Mouse (Mus musculus): ENCODE measurements around the gene Cep164. TPM values are rescaled to one million over a fixed set of nuclear protein-coding genes. Genes with fewer than 3 reads are reported as not detected.

Gene Cep164
- polyA plus RNA-seq, 1 experiment from 2014 or later, result 12.9 TPM

DNA sequence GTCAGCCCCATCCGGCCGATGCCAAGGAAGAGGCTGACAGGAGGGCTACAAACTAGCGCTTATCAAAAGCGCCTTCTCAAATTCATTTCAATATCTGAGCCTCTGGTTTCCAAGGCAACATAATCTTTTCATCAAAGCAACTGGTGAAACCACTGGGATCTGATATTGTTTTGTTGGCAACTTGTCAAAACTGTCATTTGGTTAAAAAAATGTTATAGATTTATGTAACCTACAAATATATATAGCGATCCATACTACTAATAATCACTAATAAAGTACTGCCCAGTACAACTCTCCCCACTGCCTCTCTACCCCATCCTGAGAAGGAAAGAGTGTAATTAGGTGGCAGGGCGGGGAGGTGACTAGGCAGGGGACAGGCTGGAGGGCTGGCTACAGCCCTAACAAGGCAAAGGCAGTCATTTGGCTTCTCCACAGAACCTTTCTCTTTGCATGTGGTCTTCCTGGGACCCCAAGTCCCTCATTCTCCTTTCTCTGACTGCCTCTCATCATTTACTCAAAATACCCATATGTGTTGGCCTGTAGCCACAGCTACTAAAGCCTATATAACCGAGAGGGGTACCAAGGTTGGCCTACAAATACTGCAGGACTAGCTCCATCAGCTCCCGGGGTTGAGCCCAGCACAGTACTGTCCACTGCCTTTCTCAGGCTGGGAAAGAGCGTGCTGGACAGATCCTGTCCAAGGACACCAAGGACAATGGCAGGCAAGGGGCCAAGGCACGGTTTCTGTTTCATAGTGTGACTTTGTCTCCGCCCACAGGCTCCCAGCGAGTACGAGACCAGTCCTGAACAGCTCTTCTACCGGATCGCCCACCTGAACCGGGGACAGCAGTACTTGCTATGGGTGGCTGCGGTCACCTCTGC lies 88.5 kb downstream of the Cep164 start:
- 59% methylated on average over 17 of the region's 17 CpGs for WGBS
- Histone ChIP-seq H3K9ac (replicated peaks) (no peak overlapping the region), H3K9me3 (replicated peaks) (no peaks in the 10 kb centered on the region), H3K4me3 (replicated peaks) (no peak overlapping the region), H3K27me3 (replicated peaks) (0 out of 2 replicates have a peak, but pooled peaks cover 6% of the 10 kb centered on the region), H3K27ac (replicated peaks) (peak overlapping the region; percentile 60; the same call in 1 of the 2 replicates), H3K36me3 (no peaks in the 10 kb centered on the region; the same call in 1 of the 2 replicates), H3K4me1 (peaks cover 19% of the 10 kb centered on the region), H3K4me2 (no peak overlapping the region)
- ATAC-seq (ENCODE audit: low FRiP score), result peak; percentile 40; the same call in 1 of the 2 replicates

DNA sequence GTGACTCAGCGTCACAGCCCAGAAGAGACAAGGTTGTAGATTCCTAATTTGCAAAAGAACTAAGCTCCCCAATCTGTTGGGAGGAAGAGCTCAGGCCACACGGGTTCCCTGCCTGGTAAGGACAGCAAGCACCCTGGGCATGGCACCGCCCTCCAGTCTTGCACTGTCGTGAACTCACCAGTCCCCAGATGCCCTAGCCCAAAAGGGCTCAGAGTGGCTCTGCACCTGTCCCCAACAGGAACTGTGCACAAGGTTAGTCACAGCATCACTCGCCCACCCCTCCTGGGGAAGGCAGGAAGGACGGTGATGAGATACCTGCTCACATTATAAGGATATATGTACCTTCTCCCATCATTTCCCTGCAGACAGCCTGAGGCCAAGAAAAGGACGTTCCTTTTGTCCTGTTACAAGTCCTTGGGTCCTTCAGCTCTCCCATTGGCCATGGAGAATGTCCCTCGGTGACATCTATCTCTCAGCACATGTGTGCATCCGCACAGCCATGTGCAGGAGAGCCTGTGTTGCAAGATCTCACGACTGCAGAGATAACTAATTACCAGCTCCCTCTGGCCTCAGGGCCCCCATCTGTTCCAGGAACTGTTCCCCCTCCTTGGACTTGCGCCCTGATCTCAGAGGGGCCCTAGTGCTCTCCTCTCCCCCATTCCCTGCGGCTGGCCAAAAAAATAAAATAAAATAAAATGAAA lies 89.3 kb downstream of the Cep164 start:
- H3K27me3 ChIP-seq (replicated peaks), result 0 out of 2 replicates have a peak, but pooled peaks cover 6% of the 10 kb centered on the region
- H3K27ac ChIP-seq (replicated peaks), result peak overlapping the region; percentile 60; the same call in 1 of the 2 replicates
- H3K9ac ChIP-seq (replicated peaks), result 0 out of 2 replicates have a peak overlapping the region, but pooled peaks have one; percentile 17
- no peak overlapping the region for H3K4me3 ChIP-seq (replicated peaks)
- peaks cover 19% of the 10 kb centered on the region for H3K4me1 ChIP-seq
- WGBS, result 57% methylated on average over 12 of the region's 12 CpGs
- no peak overlapping the region for H3K4me2 ChIP-seq
- no peaks in the 10 kb centered on the region for H3K9me3 ChIP-seq (replicated peaks)
- ATAC-seq (ENCODE audit: low FRiP score), result peak; percentile 56; the same call in 1 of the 2 replicates
- no peaks in the 10 kb centered on the region; the same call in 1 of the 2 replicates for H3K36me3 ChIP-seq

- Histone ChIP-seq H3K27me3 (replicated peaks) (no peaks in the 10 kb centered on the region), H3K9ac (replicated peaks) (no peak overlapping the region), H3K4me3 (replicated peaks) (no peak overlapping the region), H3K4me1 (peaks cover 7% of the 10 kb centered on the region; the same call in 1 of the 2 replicates), H3K27ac (replicated peaks) (no peak overlapping the region), H3K4me2 (no peak overlapping the region), H3K36me3 (no peaks in the 10 kb centered on the region; the same call in 1 of the 2 replicates), H3K9me3 (replicated peaks) (no peaks in the 10 kb centered on the region)
- WGBS, result 51% methylated on average over 6 of the region's 6 CpGs
- ATAC-seq (ENCODE audit: low FRiP score), result no peak
Measured at GRCm38 (mm10) chr9:45733246-45733645, 95.2 kb downstream of the Cep164 start.

- 81% methylated on average over 5 of the region's 5 CpGs for WGBS
- Histone ChIP-seq H3K27ac (replicated peaks) (no peak overlapping the region), H3K9me3 (replicated peaks) (no peaks in the 10 kb centered on the region), H3K36me3 (no peaks in the 10 kb centered on the region; the same call in 1 of the 2 replicates), H3K4me1 (peaks cover 7% of the 10 kb centered on the region; the same call in 1 of the 2 replicates), H3K4me2 (no peak overlapping the region), H3K27me3 (replicated peaks) (no peaks in the 10 kb centered on the region), H3K9ac (replicated peaks) (no peak overlapping the region), H3K4me3 (replicated peaks) (no peak overlapping the region)
- ATAC-seq (ENCODE audit: low FRiP score), result no peak
Measured at GRCm38 (mm10) chr9:45731851-45732250, 96.6 kb downstream of the Cep164 start.

GRCm38 (mm10) chr9:45719997-45720396 lies 108.5 kb downstream of the Cep164 start:
- Histone ChIP-seq H3K4me2 (no peak overlapping the region), H3K27ac (replicated peaks) (no peak overlapping the region), H3K36me3 (peaks cover 15% of the 10 kb centered on the region; the same call in 1 of the 2 replicates), H3K9me3 (replicated peaks) (no peaks in the 10 kb centered on the region), H3K4me1 (0 out of 2 replicates have a peak, but pooled peaks cover 7% of the 10 kb centered on the region), H3K4me3 (replicated peaks) (no peak overlapping the region), H3K27me3 (replicated peaks) (no peaks in the 10 kb centered on the region), H3K9ac (replicated peaks) (no peak overlapping the region)
- ATAC-seq (ENCODE audit: low FRiP score), result peak; percentile 61
- 30% methylated on average over 7 of the region's 7 CpGs for WGBS

Other genes starting within 250 kb of the Cep164 start
- gene Bace1, start 9.9 kb upstream of the Cep164 start, polyA plus RNA-seq (2015; fragmentation: Nextera tagmentation; extraction: Ambion mirVana), result 43.3 and 49.3 TPM in 2 replicates
- 25.0 and 25.8 TPM in 2 replicates for gene Pcsk7, start 77.8 kb upstream of the Cep164 start, polyA plus RNA-seq (2015; fragmentation: Nextera tagmentation; extraction: Ambion mirVana)
- 77.0 and 83.6 TPM in 2 replicates for gene Rnf214, start 78.2 kb upstream of the Cep164 start, polyA plus RNA-seq (2015; fragmentation: Nextera tagmentation; extraction: Ambion mirVana)
- gene Tagln, start 107.4 kb upstream of the Cep164 start, polyA plus RNA-seq (2015; fragmentation: Nextera tagmentation; extraction: Ambion mirVana), result 8.5 and 44.8 TPM in 2 replicates
- 49.2 and 55.1 TPM in 2 replicates for gene Sidt2, start 126.6 kb upstream of the Cep164 start, polyA plus RNA-seq (2015; fragmentation: Nextera tagmentation; extraction: Ambion mirVana)
- gene Pafah1b2, start 184.0 kb upstream of the Cep164 start, polyA plus RNA-seq (2015; fragmentation: Nextera tagmentation; extraction: Ambion mirVana), result 250 and 251 TPM in 2 replicates
- 9.5 and 9.9 TPM in 2 replicates for gene Sik3, start 184.1 kb upstream of the Cep164 start, polyA plus RNA-seq (2015; fragmentation: Nextera tagmentation; extraction: Ambion mirVana)